Mouse (Mus musculus): ENCODE results near the gene Asphd1. TPM values are rescaled to one million over a fixed set of nuclear protein-coding genes. Genes with fewer than 3 reads are reported as not detected.
A peak's percentile ranks its signal among the peaks of the same experiment; 100 is the strongest.

The Asphd1 gene
- 0.36 and 0.41 TPM in 2 replicates for polyA plus RNA-seq (2011; ENCODE audit: insufficient read depth, insufficient read length, low read depth, missing spikeins)

DNA sequence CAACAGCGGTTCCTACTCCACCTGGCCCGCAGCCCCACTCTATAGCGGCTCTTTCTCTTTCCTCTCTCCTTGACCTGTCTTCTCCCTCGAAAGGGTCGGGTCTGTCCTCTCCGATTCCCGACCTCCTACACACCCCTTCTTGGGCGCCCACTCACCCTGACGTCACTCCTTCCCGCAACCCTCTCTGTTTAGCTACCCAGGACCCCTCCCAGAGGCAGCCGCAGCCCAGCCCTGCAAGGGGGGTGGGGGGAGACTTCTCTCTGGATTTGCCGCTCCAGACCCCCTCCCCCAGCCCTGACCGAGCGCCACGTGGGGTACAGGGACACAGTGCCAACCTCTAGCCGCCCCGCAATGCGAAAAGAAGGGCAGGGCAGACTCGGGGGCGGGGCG lies at the start of gene Asphd1:
TSS of gene Asphd1 (minus strand) at position 180 of the 390 bp plus-strand sequence.
- Histone ChIP-seq H3K27me3 (ENCODE audit: control insufficient read depth, insufficient read depth, low read length, poor library complexity, severe bottlenecking) (no peaks in the 10 kb centered on the region), H3K27ac (ENCODE audit: insufficient read depth, low read length) (no peak within 1 kb of the TSS)

DNA sequence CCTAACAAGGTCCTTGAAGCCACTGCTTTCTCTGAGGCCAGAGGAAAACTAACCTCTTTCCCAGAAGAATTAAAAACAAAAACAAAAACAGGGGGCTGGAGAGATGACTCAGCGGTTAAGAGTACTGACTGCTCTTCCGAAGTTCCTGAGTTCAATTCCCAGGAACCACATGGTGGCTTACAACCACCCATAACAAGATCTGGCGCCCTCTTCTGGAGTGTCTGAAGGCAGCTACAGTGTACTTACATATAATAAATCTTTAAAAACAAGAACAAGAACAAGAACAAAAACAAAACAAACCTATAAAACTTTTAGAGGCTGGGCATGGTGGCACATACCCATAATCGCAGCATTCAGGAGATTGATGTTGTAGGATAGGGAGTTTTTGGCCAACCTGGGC lies 47.1 kb upstream of the Asphd1 start:
- no peak overlapping the region for H3K27ac ChIP-seq (ENCODE audit: insufficient read depth, low read length)
- TF ChIP-seq CTCF (IDR thresholded peaks at IDR 0.05; ENCODE audit: low read depth, low read length) (no peak), EP300 (IDR thresholded peaks at IDR 0.05; ENCODE audit: insufficient read depth, low read depth, low read length) (no peak), POLR2A (IDR thresholded peaks at IDR 0.05; ENCODE audit: insufficient read depth, low read length) (no peak)
- H3K9ac ChIP-seq (ENCODE audit: low read depth, poor library complexity, severe bottlenecking) = no peak overlapping the region
- no peaks in the 10 kb centered on the region for H3K27me3 ChIP-seq (ENCODE audit: control insufficient read depth, insufficient read depth, low read length, poor library complexity, severe bottlenecking)
- H3K36me3 ChIP-seq (ENCODE audit: control insufficient read depth, insufficient read depth, low read length, poor library complexity, severe bottlenecking) = no peaks in the 10 kb centered on the region
- H3K4me1 ChIP-seq (ENCODE audit: control insufficient read depth, insufficient read depth, low read length) = no peaks in the 10 kb centered on the region
- H3K9me3 ChIP-seq (replicated peaks; ENCODE audit: control insufficient read depth, insufficient read depth, low read length, poor library complexity, severe bottlenecking) = no peaks in the 10 kb centered on the region
- H3K4me3 ChIP-seq (ENCODE audit: low read depth, low read length) = no peak overlapping the region

More for the DNA sequence above, at the start of gene Asphd1:
- H3K4me1 ChIP-seq (ENCODE audit: control insufficient read depth, insufficient read depth, low read length) = no peaks in the 10 kb centered on the region
- peak within 1 kb of the TSS; percentile 13 for H3K9ac ChIP-seq (ENCODE audit: low read depth, poor library complexity, severe bottlenecking)
- no peaks in the 10 kb centered on the region for H3K9me3 ChIP-seq (replicated peaks; ENCODE audit: control insufficient read depth, insufficient read depth, low read length, poor library complexity, severe bottlenecking)
- H3K4me3 ChIP-seq (ENCODE audit: low read depth, low read length) = peak within 1 kb of the TSS; percentile 48
- TF ChIP-seq CTCF (IDR thresholded peaks at IDR 0.05; ENCODE audit: low read depth, low read length) = no peak
- no peak for TF ChIP-seq EP300 (IDR thresholded peaks at IDR 0.05; ENCODE audit: insufficient read depth, low read depth, low read length)
- TF ChIP-seq POLR2A (IDR thresholded peaks at IDR 0.05; ENCODE audit: insufficient read depth, low read length) = no peak
- no peaks in the 10 kb centered on the region for H3K36me3 ChIP-seq (ENCODE audit: control insufficient read depth, insufficient read depth, low read length, poor library complexity, severe bottlenecking)

DNA sequence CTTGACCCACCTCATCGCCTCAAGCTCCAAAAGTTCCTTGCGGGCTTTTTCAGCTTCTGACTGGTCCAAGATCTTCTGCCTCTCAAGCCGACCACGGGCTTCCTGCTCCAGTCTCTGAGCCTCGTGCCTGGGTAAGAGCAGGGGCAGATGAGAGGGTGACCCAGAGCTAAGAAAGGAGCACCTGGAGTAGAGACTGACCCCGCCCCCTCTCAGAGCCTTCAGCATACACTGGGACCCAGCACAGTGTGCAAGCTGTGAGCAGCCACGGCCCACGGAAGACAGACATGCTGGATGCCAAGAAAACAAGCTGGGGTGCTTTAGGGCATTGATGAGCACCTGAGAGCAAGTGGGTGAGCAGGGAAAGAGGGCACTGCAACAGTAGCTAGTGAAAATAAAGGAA lies 39.4 kb upstream of the Asphd1 start:
- H3K36me3 ChIP-seq (ENCODE audit: control insufficient read depth, insufficient read depth, low read length, poor library complexity, severe bottlenecking) = no peaks in the 10 kb centered on the region
- H3K27me3 ChIP-seq (ENCODE audit: control insufficient read depth, insufficient read depth, low read length, poor library complexity, severe bottlenecking) = no peaks in the 10 kb centered on the region
- no peaks in the 10 kb centered on the region for H3K4me1 ChIP-seq (ENCODE audit: control insufficient read depth, insufficient read depth, low read length)
- H3K4me3 ChIP-seq (ENCODE audit: low read depth, low read length) = no peak overlapping the region
- no peak for TF ChIP-seq EP300 (IDR thresholded peaks at IDR 0.05; ENCODE audit: insufficient read depth, low read depth, low read length)
- TF ChIP-seq POLR2A (IDR thresholded peaks at IDR 0.05; ENCODE audit: insufficient read depth, low read length) = no peak
- no peak for TF ChIP-seq CTCF (IDR thresholded peaks at IDR 0.05; ENCODE audit: low read depth, low read length)
- no peak overlapping the region for H3K27ac ChIP-seq (ENCODE audit: insufficient read depth, low read length)
- H3K9me3 ChIP-seq (replicated peaks; ENCODE audit: control insufficient read depth, insufficient read depth, low read length, poor library complexity, severe bottlenecking) = no peaks in the 10 kb centered on the region
- H3K9ac ChIP-seq (ENCODE audit: low read depth, poor library complexity, severe bottlenecking) = no peak overlapping the region

DNA sequence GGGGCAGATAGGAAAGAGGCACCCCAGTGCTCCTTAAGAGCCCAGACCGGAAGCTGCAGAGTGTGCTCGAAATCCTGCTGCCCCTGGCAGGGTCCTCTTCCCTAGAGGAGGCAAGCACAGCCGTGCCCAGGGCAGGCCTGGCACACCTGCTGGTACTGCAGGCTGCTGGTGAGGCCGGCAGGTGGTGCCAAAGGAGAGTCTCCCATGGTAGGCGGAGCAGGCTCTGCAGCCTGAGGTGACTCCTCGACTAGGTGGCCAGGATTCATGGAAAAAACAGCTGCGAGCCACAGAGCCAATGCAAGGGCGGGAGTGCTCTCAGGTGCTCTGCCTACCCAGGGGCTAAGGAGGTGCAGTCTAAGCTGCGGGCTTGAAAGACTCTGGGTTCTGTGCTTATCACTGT lies 36.9 kb upstream of the Asphd1 start:
- Histone ChIP-seq H3K36me3 (ENCODE audit: control insufficient read depth, insufficient read depth, low read length, poor library complexity, severe bottlenecking) (no peaks in the 10 kb centered on the region), H3K4me3 (ENCODE audit: low read depth, low read length) (no peak overlapping the region), H3K9ac (ENCODE audit: low read depth, poor library complexity, severe bottlenecking) (no peak overlapping the region), H3K4me1 (ENCODE audit: control insufficient read depth, insufficient read depth, low read length) (no peaks in the 10 kb centered on the region), H3K9me3 (replicated peaks; ENCODE audit: control insufficient read depth, insufficient read depth, low read length, poor library complexity, severe bottlenecking) (no peaks in the 10 kb centered on the region), H3K27ac (ENCODE audit: insufficient read depth, low read length) (no peak overlapping the region), H3K27me3 (ENCODE audit: control insufficient read depth, insufficient read depth, low read length, poor library complexity, severe bottlenecking) (no peaks in the 10 kb centered on the region)
- TF ChIP-seq CTCF (IDR thresholded peaks at IDR 0.05; ENCODE audit: low read depth, low read length) (peak; percentile 42), POLR2A (IDR thresholded peaks at IDR 0.05; ENCODE audit: insufficient read depth, low read length) (no peak)

DNA sequence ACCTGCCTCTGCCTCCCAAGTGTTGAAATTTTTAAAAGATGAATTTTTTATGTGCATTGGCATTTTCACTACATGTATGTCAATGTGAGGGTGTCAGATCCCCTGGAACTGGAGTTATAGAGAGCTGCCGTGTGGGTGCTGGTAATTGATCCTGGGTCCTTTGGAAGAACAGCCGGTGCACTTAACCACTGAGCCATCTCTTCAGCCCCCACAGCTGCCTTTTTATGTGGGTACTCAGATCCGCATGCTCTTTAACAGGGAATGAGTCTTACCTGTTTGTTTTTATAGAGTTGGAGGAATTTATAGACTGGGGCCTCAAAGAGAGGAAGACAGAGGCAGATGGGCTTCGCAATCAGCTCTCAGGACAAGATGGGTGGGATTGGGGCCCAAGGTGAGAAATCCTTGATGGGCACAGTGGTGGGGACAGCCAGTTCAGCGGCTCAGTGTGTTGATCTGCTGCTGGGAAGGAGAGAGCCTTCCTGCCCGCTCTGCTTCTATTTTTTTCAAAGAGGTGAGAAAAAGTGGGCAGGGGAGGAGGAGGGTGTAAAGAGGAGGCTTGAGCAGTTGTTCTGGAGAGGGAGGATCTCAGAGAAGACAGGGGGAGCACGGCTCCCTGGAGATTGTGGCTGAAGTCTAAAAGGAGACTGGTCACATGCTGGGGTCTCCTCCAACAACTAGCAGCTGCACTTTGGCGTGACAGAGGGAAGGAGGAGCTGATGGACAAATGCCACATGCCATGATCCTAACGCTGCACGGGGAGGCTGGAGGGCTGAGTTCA lies 35.5 kb upstream of the Asphd1 start:
- no peaks in the 10 kb centered on the region for H3K4me1 ChIP-seq (ENCODE audit: control insufficient read depth, insufficient read depth, low read length)
- H3K9ac ChIP-seq (ENCODE audit: low read depth, poor library complexity, severe bottlenecking) = no peak overlapping the region
- H3K27me3 ChIP-seq (ENCODE audit: control insufficient read depth, insufficient read depth, low read length, poor library complexity, severe bottlenecking) = no peaks in the 10 kb centered on the region
- H3K36me3 ChIP-seq (ENCODE audit: control insufficient read depth, insufficient read depth, low read length, poor library complexity, severe bottlenecking) = peaks cover 3% of the 10 kb centered on the region; the same call in 1 of the 2 replicates
- TF ChIP-seq POLR2A (IDR thresholded peaks at IDR 0.05; ENCODE audit: insufficient read depth, low read length) (no peak), EP300 (IDR thresholded peaks at IDR 0.05; ENCODE audit: insufficient read depth, low read depth, low read length) (no peak), CTCF (IDR thresholded peaks at IDR 0.05; ENCODE audit: low read depth, low read length) (no peak)
- no peaks in the 10 kb centered on the region for H3K9me3 ChIP-seq (replicated peaks; ENCODE audit: control insufficient read depth, insufficient read depth, low read length, poor library complexity, severe bottlenecking)
- no peak overlapping the region for H3K4me3 ChIP-seq (ENCODE audit: low read depth, low read length)
- no peak overlapping the region for H3K27ac ChIP-seq (ENCODE audit: insufficient read depth, low read length)

DNA sequence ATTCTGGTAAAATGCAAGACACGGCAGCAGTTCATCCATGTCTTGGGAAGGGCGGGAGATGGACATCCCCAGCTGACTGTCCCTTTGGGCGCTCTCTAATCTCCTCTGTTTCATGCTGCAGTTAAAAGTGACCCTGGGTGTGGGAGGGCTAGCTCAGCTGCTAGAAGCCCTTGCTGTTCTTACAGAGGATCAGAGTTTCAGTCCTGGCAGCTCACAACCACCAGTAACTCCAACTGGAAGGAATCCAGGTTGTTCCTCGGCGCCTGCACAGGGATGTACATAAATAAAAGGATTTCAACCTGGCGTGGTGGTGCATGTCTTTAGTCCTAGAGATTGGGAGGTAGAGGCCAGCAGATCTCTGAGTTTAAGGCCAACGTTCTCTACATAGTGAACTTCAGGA lies 33.7 kb upstream of the Asphd1 start:
- Histone ChIP-seq H3K27me3 (ENCODE audit: control insufficient read depth, insufficient read depth, low read length, poor library complexity, severe bottlenecking) (no peaks in the 10 kb centered on the region), H3K27ac (ENCODE audit: insufficient read depth, low read length) (no peak overlapping the region), H3K9ac (ENCODE audit: low read depth, poor library complexity, severe bottlenecking) (no peak overlapping the region), H3K36me3 (ENCODE audit: control insufficient read depth, insufficient read depth, low read length, poor library complexity, severe bottlenecking) (peaks cover 14% of the 10 kb centered on the region; the same call in 1 of the 2 replicates), H3K9me3 (replicated peaks; ENCODE audit: control insufficient read depth, insufficient read depth, low read length, poor library complexity, severe bottlenecking) (no peaks in the 10 kb centered on the region), H3K4me1 (ENCODE audit: control insufficient read depth, insufficient read depth, low read length) (no peaks in the 10 kb centered on the region), H3K4me3 (ENCODE audit: low read depth, low read length) (no peak overlapping the region)
- TF ChIP-seq EP300 (IDR thresholded peaks at IDR 0.05; ENCODE audit: insufficient read depth, low read depth, low read length) (no peak), POLR2A (IDR thresholded peaks at IDR 0.05; ENCODE audit: insufficient read depth, low read length) (no peak), CTCF (IDR thresholded peaks at IDR 0.05; ENCODE audit: low read depth, low read length) (no peak)
